Mouse (Mus musculus) embryonic stem cell, embryonic (primary cell): ENCODE measurements around the gene AC124502.3.

Experiments
- CTCF ChIA-PET, 4 experiments: fragments of 300-600 bp in 2 of 4; fragments of 350-600 bp in 2 of 4; sonication (Branson Sonifier 250); formaldehyde crosslinking; loops; one replicate each; lab custom pipeline; 2022; ENCODE audit warnings: inconsistent platforms in 2 of 4; lab: Charles Lee
- POLR2A ChIA-PET, 4 experiments: fragments of 300-600 bp in 2 of 4; fragments of 350-600 bp in 2 of 4; sonication (Branson Sonifier 250); formaldehyde crosslinking; loops; one replicate each; lab custom pipeline; 2022; ENCODE audit warnings: antibody characterized with exemption in 4 of 4, inconsistent platforms in 1 of 4; lab: Charles Lee

Gene AC124502.3

DNA sequence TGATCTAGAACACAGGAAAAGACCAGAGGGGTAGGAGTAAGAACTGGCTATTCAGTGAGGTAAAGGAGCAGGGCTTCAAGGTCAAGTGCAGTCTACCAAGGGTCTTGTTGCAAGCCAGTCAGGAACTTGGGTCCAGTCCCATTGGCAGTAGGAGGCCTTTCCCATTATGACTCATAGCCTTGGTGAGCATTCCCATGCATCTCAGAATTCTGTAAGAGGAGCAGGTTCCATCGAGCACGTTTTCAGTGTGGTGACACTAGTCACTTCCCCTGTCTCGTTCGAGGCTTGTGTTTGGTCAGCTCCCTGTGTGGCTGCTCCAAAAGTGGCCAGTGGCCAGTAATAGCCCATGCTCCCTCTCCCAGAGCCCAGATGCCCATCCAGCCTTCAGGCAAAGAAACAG is 6.8 kb downstream of the AC124502.3 start:
- CTCF ChIA-PET: interaction anchor here in 1 of 4 experiments (0.7 to 1.2 kb wide), 3 partner anchors 9 to 43 kb away, joined by 3 read pairs; partner anchors contain the start of gene Yif1a
- POLR2A ChIA-PET: interaction anchor here (0.6 to 2.2 kb wide), 12 partner anchors 8 to 306 kb away, joined by 3 to 8 read pairs (median 3); partner anchors contain the start of genes Slc29a2 (in 3 of the 4) and Cd248 (in 1 of the 4)

DNA sequence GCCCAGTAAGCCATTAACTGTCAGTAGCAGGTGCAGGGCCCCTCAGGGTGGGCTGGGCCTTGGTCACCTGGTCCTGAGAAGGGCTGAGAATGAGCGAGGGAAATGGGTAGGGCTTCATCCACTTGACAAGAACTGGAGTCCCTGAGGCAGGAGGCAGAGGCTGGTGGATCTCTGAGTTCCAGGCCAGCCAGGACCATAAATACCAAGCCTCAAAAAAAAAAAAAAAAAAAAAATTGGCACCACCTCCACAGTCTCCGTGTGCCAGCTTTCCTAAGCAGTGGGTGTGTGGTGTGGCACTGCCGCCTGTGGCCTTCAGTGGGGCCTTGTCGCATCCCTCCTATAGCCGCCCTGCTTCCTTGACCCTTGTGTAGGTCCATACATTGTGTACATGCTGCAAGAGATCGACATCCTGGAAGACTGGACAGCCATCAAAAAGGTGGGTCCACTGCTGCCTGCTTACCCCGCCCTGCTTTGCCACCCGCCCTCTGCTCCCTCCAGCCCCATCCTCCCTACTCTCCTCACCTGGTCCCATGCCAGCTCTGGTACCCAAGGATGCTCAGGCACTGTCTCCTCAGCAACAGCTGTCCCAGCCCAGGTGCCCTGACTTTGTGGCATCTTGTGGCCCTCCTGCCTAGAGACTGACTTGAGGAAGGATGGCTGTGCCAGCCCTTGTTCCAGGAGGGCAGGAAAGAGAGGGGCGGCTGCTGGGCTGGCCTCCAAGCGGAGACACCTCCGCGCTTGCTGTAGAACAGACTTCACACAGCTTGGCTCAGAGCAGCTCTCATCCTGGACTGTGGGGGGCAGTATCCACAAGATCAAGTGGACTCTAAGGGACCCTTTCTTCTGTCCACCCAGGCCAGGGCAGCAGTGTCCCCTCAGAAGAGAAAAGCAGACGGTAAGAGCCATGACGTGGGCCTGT is 9.7 kb downstream of the AC124502.3 start:
- ChIA-PET CTCF (interaction anchor here in 3 of 4 experiments (0.5 to 11.3 kb wide), 9 partner anchors 8 to 103 kb away, joined by 3 to 201 read pairs (median 6); partner anchors contain the start of genes AC124502.3 (in 1 of the 3), B4gat1 (in 1 of the 3), Brms1 (in 1 of the 3) and Cd248 (in 1 of the 3)), POLR2A (interaction anchor here in 3 of 4 experiments (0.5 to 9.3 kb wide), 10 partner anchors 7 to 260 kb away, joined by 3 to 96 read pairs (median 4); partner anchors contain the start of genes AC124502.3 (in 3 of the 3), B4gat1 (in 3 of the 3), Slc29a2 (in 2 of the 3) and Brms1 (in 1 of the 3))

DNA sequence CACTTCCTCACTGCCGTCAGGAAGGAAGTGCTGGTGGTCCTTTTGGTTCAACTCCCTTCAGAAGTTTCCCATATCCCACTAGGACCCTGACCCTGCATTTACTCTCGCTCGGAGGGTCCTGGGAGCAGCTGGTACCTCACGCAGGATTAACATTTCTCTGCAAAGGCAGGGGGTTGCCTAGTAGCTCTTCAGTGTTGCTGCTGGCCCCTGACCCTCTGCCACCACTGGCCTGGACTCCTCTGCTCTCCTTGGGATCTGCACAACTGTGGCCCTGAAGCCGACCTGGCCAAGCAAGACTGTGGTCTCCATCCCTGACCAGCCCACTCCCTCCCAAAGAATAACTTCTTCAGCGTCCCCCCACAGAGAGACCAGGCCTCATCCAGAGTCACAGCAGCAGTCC is 10.6 kb downstream of the AC124502.3 start:
- POLR2A ChIA-PET: interaction anchor here in 3 of 4 experiments (0.6 to 9.3 kb wide), 14 partner anchors 8 to 59 kb away, joined by 3 to 96 read pairs (median 5); partner anchors contain the start of genes AC124502.3 (in 3 of the 3), B4gat1 (in 3 of the 3), Brms1 (in 1 of the 3) and Slc29a2 (in 1 of the 3)
- CTCF ChIA-PET: interaction anchor here in 3 of 4 experiments (0.6 to 11.3 kb wide), 18 partner anchors 8 to 102 kb away, joined by 3 to 201 read pairs (median 7); partner anchors contain the start of genes Brms1 (in 2 of the 3), AC124502.3 (in 1 of the 3), B4gat1 (in 1 of the 3) and Cd248 (in 1 of the 3)

DNA sequence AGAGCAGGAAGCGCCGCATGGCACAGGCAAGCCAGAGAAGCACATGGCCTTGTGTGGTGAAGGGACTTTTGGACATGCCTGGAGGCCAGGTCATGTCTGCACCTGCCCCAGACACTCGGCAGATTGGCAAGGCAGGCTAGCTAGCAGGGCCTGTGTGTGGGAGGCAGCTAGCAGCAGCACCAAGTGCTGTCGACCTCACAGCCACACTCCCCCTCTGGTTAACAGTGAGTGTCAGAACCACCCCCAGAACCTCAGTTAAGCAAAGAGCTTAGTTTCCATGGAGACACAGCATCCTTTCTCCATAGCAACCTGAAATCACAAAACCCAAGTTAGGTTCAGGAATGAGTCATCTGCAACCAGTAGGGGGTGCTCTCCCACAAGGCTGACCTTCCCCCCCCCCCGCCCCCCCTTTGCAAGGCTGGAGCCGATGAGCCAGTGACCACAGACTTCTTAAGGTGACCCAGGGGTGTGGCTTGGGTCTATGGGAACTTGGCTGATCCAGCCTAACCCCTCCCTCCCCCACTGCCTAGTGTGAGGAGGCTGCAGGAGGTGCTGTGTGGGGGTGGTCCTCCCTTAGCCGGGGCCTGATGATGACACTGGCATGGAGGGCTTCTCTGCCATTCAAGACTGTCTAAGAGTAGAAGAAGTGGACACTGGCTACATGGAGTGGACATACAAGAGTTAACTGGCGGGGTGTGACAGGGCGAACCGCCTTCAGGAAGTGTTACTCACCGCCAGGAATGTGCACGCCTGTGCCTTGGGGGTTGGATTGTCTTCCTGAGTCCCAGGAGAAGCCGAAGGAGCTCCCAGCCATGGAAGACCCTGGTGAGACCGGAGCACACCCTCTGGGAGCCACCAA is 11.6 kb downstream of the AC124502.3 start, which contains the start of gene Rin1:
Rin1 (plus strand) TSS at position 435 of the 859 bp plus-strand sequence.
- POLR2A ChIA-PET: interaction anchor here in 3 of 4 experiments (0.6 to 13.6 kb wide), 41 partner anchors 9 to 767 kb away, joined by 3 to 197 read pairs (median 5); partner anchors contain the start of genes AC124502.3 (in 3 of the 3), B4gat1 (in 3 of the 3), Yif1a (in 3 of the 3) and Brms1 (in 2 of the 3)

DNA sequence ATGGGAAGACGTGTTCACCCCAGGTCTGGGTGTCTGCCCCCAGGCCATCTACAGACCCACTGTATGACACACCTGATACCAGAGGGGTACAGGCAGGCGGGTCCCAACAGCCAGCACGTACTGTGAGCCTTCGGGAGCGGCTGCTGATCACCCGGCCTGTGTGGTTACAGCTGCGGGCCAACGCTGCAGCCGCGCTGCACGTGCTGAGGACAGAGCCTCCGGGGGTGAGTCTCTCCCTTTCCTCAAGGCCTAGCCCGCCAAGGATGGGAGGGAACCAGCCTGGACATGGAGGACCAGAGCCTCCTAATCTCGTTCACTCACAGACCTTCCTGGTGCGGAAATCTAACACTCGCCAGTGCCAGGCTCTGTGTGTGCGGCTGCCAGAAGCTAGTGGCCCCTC is 12.3 kb downstream of the AC124502.3 start:
- ChIA-PET POLR2A (interaction anchor here in 3 of 4 experiments (0.7 to 13.6 kb wide), 37 partner anchors 8 to 257 kb away, joined by 3 to 197 read pairs (median 5); partner anchors contain the start of genes AC124502.3 (in 3 of the 3), B4gat1 (in 3 of the 3), Brms1 (in 2 of the 3) and Cd248 (in 2 of the 3)), CTCF (interaction anchor here (0.5 to 11.3 kb wide), 34 partner anchors 8 to 913 kb away, joined by 3 to 201 read pairs (median 6); partner anchors contain the start of genes AC124502.3 (in 4 of the 4), B4gat1 (in 3 of the 4), Cd248 (in 3 of the 4) and Klc2 (in 2 of the 4))

More for the DNA sequence above, 11.6 kb downstream of the AC124502.3 start, which contains the start of gene Rin1:
- CTCF ChIA-PET: interaction anchor here (0.5 to 11.3 kb wide), 64 partner anchors 9 to 1008 kb away, joined by 3 to 201 read pairs (median 4); partner anchors contain the start of genes AC124502.3 (in 4 of the 4), B4gat1 (in 3 of the 4), Brms1 (in 2 of the 4) and Cd248 (in 2 of the 4)

DNA sequence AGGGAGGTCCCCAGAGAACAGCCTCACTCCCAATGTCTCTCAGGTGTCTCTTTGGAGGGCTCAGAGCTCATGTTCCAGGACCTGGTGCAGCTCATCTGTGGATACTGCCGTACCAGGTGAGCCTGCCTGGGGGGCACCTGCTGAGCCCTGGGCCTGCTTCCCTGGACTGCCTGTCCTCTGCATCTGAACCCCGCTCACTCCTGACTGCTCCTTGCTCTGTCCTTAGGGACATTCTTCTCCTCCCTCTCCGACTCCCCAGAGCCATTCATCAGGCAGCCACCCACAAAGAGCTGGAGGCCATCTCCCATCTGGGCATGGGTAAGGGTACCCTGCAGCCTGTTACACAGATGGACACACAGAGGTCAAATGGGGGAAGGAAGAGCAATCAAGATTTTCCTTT is 12.8 kb downstream of the AC124502.3 start:
- POLR2A ChIA-PET: interaction anchor here in 3 of 4 experiments (0.6 to 13.6 kb wide), 36 partner anchors 8 to 258 kb away, joined by 3 to 197 read pairs (median 4); partner anchors contain the start of genes AC124502.3 (in 3 of the 3), B4gat1 (in 3 of the 3), Cd248 (in 3 of the 3) and Brms1 (in 2 of the 3)
- CTCF ChIA-PET: interaction anchor here (0.5 to 11.3 kb wide), 34 partner anchors 9 to 1428 kb away, joined by 3 to 201 read pairs (median 4); partner anchors contain the start of genes AC124502.3 (in 3 of the 4), B4gat1 (in 3 of the 4), Cd248 (in 3 of the 4) and Klc2 (in 2 of the 4)

DNA sequence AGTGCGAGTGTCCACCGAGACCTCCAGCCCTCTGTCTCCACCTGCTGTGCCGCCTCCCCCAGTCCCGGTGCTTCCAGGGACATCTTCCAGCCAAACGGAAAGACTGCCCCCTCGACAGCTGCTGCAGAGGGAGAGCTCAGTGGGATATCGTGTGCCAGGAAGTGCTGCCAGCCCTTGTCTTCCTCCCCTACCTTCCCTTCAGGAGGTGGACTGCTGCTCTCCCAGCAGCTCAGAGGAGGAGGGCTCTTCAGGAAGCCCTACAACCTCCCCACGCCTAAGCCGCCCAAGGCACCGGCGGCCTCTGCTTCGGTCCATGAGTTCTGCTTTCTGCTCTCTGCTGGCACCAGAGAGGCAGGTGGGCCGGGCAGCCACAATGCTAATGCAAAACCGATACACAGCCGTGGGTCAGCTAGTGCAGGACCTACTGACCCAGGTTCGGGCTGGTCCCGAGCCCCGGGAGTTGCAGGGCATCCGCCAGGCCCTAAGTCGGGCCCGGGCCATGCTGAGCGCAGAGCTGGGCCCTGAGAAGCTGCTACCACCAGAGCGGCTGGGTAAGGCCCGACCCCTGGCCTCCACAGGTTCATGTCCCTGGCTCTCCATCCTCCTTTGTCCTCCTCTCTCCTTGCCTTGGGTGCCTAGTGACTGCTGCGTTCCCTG is 13.6 kb downstream of the AC124502.3 start:
- ChIA-PET CTCF (interaction anchor here (0.5 to 11.3 kb wide), 27 partner anchors 9 to 1429 kb away, joined by 3 to 201 read pairs (median 8); partner anchors contain the start of genes AC124502.3 (in 2 of the 4), B4gat1 (in 2 of the 4), Cd248 (in 2 of the 4) and Brms1 (in 1 of the 4)), POLR2A (interaction anchor here (0.6 to 13.6 kb wide), 30 partner anchors 8 to 243 kb away, joined by 3 to 197 read pairs (median 4); partner anchors contain the start of genes Cd248 (in 4 of the 4), AC124502.3 (in 2 of the 4), B4gat1 (in 2 of the 4) and Slc29a2 (in 2 of the 4))

DNA sequence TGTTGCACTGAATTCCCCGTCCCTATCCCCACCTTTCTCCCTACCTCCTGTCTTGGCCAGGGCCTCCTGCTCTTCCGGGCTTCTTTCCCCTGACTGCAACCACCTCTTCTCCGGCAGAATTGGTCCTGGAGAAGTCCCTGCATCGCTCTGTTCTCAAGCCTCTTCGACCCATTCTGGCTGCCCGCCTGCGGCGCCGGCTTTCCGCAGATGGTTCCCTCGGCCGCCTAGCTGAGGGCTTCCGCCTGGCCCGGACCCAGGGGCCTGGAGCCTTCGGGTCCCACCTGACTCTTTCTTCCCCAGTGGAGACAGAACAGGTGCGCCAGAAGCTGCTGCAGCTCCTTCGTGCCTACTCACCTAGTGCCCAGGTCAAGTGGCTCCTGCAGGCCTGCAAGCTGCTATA is 14.2 kb downstream of the AC124502.3 start:
- POLR2A ChIA-PET: interaction anchor here (0.6 to 13.6 kb wide), 25 partner anchors 7 to 156 kb away, joined by 3 to 197 read pairs (median 6); partner anchors contain the start of genes Cd248 (in 3 of the 4), Slc29a2 (in 3 of the 4), AC124502.3 (in 2 of the 4) and B4gat1 (in 2 of the 4)
- CTCF ChIA-PET: interaction anchor here (0.5 to 11.3 kb wide), 31 partner anchors 9 to 435 kb away, joined by 3 to 201 read pairs (median 9); partner anchors contain the start of genes Cd248 (in 3 of the 4), AC124502.3 (in 2 of the 4), B4gat1 (in 2 of the 4) and Brms1 (in 1 of the 4)

DNA sequence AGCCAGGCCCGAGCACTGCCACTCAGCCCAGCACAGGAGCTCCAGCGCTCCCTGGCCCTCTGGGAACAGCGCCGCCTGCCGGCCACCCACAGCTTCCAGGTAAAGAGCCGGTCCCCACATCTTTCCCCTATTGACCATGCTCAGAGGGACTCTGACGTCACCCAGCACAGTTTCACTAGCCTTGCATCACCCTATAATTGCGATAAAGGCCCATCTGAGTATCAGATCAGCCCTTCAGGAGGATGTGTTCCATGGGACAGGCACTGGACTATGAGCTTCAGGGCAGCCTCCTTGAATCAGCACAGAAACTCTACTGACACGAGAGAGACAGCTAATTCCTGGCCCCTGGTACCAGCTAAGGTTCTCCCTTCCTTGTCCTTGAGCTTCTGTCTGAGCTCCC is 15.2 kb downstream of the AC124502.3 start:
- POLR2A ChIA-PET: interaction anchor here (0.6 to 13.6 kb wide), 45 partner anchors 8 to 544 kb away, joined by 3 to 197 read pairs (median 4); partner anchors contain the start of genes Cd248 (in 3 of the 4), Slc29a2 (in 3 of the 4), Yif1a (in 3 of the 4) and AC124502.3 (in 2 of the 4)
- CTCF ChIA-PET: interaction anchor here (0.5 to 11.3 kb wide), 77 partner anchors 8 to 1031 kb away, joined by 3 to 201 read pairs (median 5); partner anchors contain the start of genes Cd248 (in 4 of the 4), Slc29a2 (in 3 of the 4), Yif1a (in 3 of the 4) and AC124502.3 (in 2 of the 4)

DNA sequence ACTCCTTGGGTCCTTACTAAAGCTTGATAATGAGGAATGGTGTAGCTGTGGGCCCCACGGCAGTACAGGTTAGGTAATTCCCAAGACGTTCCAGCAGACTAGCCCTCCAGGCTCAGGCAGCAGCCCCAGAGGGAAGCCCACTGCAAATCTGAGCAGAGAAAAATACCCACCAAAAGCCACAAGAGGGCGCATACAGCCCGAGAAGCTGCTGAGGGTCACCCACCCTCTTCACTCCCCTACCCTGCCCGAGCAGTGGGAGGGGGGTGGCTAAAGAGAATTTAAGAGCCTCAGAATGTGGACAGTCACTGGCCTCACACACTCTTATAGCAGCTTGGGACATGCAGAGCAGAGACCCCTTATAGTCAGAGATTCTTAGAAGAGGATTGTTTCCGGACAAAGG is 17.6 kb downstream of the AC124502.3 start:
- POLR2A ChIA-PET: interaction anchor here in 3 of 4 experiments (0.5 to 13.6 kb wide), 10 partner anchors 11 to 93 kb away, joined by 3 to 197 read pairs (median 4); partner anchors contain the start of genes AC124502.3 (in 1 of the 3), B4gat1 (in 1 of the 3), Brms1 (in 1 of the 3) and Cd248 (in 1 of the 3)
- CTCF ChIA-PET: interaction anchor here (0.5 to 11.3 kb wide), 33 partner anchors 11 to 400 kb away, joined by 3 to 201 read pairs (median 4); partner anchors contain the start of genes Cd248 (in 2 of the 4), Brms1 (in 1 of the 4), Slc29a2 (in 1 of the 4) and Yif1a (in 1 of the 4)

DNA sequence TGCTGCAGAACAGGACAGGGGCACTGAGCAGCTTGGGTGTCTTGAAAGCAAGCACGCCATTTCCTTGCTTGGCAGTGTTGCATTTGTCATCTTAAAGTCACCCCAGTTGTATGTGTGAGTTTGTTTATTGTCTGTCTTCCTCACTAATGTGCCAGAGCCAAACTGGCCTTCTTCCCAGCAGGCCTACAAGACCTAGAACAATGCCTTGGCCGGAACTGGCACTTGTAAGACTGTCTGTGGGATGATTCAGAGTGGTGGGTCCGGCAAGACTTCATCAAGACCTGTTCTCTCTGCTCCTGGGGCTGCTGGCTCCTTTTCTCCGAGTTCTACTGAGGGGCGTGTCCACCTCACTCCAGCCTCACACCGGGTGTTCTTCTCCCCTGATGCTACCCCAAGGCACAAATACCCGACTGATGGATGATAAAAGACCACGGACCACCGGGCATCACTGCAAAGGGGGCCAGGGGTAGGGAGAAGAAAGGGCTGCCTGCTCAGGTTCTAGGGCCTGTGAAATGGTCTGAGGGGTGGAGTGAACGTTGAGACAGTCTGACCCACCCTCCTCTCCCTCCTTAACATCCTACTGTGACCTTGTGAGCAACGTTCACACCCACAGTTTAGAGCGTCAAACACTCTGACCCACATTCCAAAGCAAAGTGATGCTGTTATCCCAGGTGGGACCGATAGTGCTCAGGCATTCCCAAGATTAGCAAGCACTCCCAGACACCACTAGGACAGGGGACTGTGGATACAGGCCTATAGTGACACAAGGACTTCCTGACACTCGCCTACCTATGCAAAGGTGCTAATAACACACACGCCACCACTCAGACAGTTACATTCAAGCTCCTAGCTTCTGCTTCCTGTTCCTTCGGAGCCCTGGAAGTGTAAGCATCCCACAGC is 19.4 kb downstream of the AC124502.3 start:
- CTCF ChIA-PET: interaction anchor here in 3 of 4 experiments (0.6 to 11.3 kb wide), 16 partner anchors 8 to 443 kb away, joined by 3 to 201 read pairs (median 6); partner anchors contain the start of genes Cd248 (in 2 of the 3), AC124502.3 (in 1 of the 3), B4gat1 (in 1 of the 3) and Lrfn4 (in 1 of the 3)
- POLR2A ChIA-PET: interaction anchor here (0.6 to 13.6 kb wide), 39 partner anchors 7 to 433 kb away, joined by 3 to 197 read pairs (median 4); partner anchors contain the start of genes AC124502.3 (in 3 of the 4), B4gat1 (in 3 of the 4), Rin1 (in 3 of the 4) and Slc29a2 (in 3 of the 4)

DNA sequence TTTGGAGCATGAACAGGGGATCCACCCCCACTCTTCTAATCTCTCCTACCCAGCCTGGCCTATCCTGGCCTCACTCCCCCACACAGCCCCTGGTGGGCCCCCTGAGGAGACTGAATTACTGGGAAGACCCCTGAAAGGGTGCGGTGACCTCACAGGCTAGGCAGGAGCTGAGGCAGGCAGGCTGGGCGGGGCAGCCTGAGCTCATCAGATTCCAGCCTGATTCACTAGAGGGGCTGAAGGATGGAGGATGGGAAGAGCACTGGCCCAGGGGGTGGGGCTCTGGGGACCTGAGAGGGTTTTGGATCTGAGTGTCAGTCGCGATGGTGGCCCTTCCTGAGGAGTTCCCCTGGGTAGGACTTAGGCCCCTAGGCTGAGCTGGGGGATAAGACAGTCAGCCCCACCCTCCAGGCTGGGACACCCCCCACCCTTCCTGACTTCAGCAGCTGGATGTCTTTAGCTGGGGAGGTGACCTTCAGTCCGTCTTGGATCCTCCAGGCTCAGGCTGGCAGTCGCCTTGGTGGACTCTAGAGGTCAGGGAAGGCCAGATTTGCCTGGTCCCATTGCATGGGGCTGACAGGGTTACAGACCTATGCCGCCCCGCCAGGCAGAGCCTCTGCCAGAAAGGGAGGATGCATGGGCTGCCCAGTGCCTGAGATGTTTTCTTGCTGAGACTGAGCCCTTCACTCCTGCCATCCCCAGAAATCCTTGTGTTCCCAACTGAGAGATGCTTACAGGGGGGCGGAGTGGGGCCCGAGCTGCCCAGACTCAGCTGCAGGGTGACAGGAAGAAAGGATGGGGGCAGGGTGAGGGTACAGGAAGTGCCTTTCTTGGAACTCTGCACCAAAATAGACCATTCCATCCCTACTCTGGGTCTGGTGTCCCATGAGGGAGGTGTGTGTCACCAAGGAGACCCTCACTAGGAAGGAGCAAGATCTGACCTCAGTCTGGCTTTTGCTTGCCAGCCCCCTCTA is 20.4 kb downstream of the AC124502.3 start:
- CTCF ChIA-PET: interaction anchor here in 3 of 4 experiments (0.5 to 11.3 kb wide), 22 partner anchors 8 to 682 kb away, joined by 3 to 201 read pairs (median 6); partner anchors contain the start of genes Cd248 (in 2 of the 3), AC124502.3 (in 1 of the 3), B4gat1 (in 1 of the 3) and Lrfn4 (in 1 of the 3)

More for the DNA sequence above, 20.4 kb downstream of the AC124502.3 start:
- POLR2A ChIA-PET: interaction anchor here (0.6 to 13.6 kb wide), 42 partner anchors 8 to 537 kb away, joined by 3 to 197 read pairs (median 4); partner anchors contain the start of genes AC124502.3 (in 3 of the 4), B4gat1 (in 3 of the 4), Cd248 (in 3 of the 4) and Rin1 (in 3 of the 4)
